Mouse (Mus musculus): ENCODE measurements around the gene Plpp7.

Gene Plpp7

GRCm38 (mm10) chr2:32070747-32071146 lies 24.6 kb upstream of the Plpp7 start:
- DNase-seq (ENCODE audit: low spot score): no peak

DNA sequence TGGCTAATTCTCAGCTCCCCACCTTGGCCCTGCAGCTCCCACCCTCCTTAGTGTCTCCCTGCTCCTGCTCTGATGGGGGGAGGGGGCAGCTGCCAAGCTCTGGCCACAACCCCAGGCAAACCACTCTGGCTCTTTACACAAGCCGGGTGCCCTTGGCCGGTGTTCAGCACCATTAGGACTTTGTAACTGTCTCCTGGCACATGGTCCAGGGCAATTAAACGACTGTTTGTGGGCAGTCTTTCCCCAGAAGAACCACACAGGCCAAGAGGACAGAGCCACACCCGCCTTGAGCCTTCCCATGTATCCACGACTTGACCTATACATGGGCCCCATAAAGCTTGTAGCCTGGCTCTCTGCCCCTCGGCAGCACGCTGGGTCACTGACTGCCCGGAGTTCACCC lies 20.9 kb upstream of the Plpp7 start:
- peak; percentile 34 for DNase-seq (ENCODE audit: low spot score)

GRCm38 (mm10) chr2:32075368-32075767 lies 20.0 kb upstream of the Plpp7 start:
- no peak for DNase-seq (ENCODE audit: low spot score)

DNA sequence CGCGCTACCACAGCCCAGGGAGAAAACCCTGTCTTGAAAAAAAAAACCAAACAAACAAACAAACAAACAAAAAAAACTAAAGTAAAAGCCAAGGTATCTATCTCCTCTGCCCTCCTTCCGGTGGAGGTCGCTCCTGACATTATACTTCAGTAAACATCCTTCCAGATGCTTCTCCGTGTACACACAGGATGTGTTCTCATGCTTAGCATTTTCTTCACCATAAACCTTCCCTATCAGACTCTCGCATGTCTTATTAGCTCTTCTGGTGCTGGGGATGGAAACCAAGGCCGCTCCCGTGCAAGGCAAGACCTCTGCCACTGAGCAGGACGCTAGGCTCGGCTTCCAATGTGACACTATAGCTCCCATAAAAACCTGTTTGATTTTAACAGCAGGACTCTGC lies 17.6 kb upstream of the Plpp7 start:
- no peak for DNase-seq (ENCODE audit: low spot score)

DNA sequence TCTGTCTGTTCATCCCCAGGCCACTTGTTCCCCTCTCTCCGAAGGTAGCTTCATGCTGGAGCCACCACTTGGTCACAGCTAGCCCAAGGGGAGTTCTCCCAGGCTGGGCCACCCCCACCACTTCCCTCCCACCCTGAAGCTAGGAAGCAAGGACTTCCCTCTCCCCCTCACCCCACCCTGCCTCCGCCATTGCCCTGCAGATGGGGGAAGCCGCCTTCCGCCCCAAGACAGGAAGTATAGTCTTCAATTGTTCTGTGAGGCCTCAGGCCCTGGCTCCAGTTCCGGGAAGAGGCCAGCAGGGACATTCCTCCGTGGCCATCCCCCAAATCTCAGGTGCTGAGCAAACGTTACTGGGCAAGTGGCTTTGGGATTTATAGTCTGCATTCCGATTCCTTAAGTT lies 16.8 kb upstream of the Plpp7 start:
- no peak for DNase-seq (ENCODE audit: low spot score)

GRCm38 (mm10) chr2:32079191-32079725 lies 16.1 kb upstream of the Plpp7 start:
- DNase-seq (ENCODE audit: low spot score): peak; percentile 84

GRCm38 (mm10) chr2:32080681-32081080 lies 14.6 kb upstream of the Plpp7 start:
- DNase-seq (ENCODE audit: low spot score): no peak

- no peak for DNase-seq (ENCODE audit: low spot score)
Observed at GRCm38 (mm10) chr2:32081296-32081929, 13.9 kb upstream of the Plpp7 start.

- no peak for DNase-seq (ENCODE audit: low spot score)
Observed at GRCm38 (mm10) chr2:32082229-32082628, 13.1 kb upstream of the Plpp7 start.

- DNase-seq (ENCODE audit: low spot score): peak; percentile 39
Observed at GRCm38 (mm10) chr2:32083159-32084011, 11.9 kb upstream of the Plpp7 start.

DNA sequence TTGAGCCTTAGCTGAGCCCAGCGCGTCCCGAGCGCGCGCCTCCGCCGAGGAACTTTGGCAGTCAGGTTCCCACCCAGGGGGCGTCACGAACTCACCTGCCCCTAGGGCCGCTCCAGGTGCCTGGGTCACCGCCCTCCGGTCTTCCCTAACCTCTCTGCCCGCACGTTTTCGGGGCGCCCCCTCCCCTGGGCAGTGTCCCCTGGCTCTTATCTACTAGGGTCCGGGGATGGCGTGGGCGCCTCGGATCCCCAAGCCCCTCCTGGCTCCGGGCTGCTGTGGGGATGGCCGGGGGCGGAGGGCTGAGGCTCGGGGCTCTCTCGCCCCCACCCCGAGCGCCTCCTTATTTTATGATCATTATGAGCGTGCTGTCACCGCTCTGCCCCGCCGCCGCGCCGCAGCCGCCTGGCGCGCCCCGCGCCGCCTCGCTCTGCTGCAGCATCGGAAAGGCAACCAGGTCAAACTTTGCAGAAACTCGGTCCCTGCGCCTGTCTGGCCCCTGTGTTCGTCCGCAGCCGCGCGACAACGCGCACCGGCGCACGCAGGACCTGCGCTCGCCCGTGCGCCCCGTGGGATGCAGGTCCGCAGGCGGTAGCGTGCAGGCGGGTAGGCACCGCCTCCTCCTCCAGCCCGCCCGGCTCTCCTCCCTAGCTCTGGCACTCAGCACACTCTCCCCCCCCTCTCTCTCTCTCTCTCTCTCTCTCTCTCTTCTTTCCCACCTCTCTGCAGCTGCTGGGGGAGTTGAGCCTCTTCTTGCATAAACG lies 11.0 kb upstream of the Plpp7 start, which contains the start of gene Fam78a:
Gene Fam78a (minus strand): TSS at position 747 of the 761 bp plus-strand sequence.
- peak; percentile 45 for DNase-seq (ENCODE audit: low spot score)

- DNase-seq (ENCODE audit: low spot score): no peak
Observed at GRCm38 (mm10) chr2:32084872-32085199, 10.5 kb upstream of the Plpp7 start.

DNA sequence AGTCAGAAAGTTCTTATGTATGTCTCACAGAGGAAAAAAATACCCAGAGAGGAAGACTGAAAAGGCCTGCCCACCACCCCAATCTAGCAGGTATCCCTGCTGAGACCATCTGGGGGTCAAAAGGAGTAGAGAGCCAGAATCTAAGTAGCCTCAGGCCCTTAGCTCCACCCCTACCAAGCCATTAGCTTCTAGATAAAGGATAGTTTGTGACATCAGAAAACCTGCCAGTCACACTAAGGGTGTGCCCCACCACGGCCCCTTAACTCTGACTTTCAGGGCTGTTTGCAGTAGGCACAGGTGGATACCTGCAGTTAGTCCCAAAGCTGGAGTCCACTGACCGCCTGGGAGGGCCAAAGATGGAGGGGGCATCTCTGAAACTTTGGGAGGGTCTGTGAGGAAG lies 10.1 kb upstream of the Plpp7 start:
- no peak for DNase-seq (ENCODE audit: low spot score)

GRCm38 (mm10) chr2:32087606-32088005 lies 7.7 kb upstream of the Plpp7 start:
- DNase-seq (ENCODE audit: low spot score): no peak

GRCm38 (mm10) chr2:32088372-32088981 lies 6.9 kb upstream of the Plpp7 start:
- no peak for DNase-seq (ENCODE audit: low spot score)

- DNase-seq (ENCODE audit: low spot score): no peak
Observed at GRCm38 (mm10) chr2:32089606-32090005, 5.7 kb upstream of the Plpp7 start.

DNA sequence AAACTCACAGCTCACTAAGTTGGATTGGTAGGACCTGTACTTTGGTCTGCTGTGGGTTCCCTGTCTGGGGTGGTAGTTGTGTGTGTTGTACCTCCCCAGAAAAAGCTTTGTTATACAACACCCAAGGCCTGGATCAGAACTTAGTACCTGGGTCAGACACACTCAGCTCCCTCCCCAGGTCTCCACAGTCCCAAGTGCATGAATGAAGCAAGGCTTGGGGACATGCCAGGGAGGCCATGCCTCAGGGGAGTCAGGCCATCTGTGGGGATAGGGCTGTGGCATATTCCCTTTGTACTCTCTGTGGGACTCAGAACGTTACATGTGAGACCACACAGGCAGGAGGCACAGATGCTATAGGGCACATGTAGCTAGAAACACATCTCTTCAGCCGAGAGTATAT lies 5.2 kb upstream of the Plpp7 start:
- no peak for DNase-seq (ENCODE audit: low spot score)

DNA sequence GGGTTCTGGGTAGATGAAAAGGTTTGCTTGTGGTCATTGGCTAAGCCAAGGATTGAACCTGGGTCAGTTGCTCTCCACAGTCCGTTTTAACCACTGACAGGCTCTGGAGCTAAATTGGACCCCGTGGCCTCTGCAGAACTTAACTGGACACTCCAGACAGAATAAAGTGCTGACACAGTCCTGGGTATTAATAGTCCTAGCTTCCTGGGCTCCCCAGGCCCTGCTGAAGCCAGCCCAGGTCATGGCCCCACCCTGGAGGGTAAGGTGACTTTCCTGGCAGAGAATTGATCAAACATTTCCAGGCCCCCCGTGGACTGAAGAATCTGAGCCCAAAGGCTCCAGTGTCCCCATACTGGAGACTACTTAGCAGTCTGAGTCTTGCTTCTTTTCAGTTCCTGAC lies 3.4 kb upstream of the Plpp7 start:
- DNase-seq (ENCODE audit: low spot score): no peak

DNA sequence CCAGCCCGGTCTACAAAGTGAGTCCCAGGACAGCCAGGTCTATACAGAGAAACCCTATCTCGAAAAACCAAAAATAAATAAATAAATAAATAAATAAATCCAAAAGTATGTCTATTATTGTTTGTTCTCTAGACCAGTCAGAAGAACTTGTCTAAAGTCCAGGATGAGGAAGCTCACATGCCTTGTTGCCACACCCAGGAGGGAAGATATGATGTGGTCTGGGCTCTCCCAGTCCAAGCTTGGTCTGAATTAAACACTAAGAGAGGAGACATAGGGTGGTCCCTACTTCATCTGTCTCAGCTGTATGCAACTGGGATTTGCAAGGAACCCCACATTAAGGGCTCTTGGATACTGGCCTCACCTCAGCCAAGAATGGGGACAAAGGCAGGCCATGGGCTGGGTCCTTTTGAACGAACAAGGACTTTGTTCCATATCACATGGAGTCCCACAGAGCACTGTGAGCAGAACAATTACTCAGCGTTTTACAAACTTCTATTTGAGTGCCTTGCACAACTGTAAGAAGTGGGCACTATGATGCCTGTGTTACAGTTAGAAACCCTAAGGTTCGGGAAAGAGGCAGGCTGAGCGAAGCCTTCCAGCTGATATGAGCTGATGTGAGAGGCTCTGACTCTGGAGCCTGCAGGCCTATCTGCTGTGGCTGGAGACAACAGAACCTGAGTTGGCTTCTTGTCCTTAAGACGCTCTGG lies 1.2 kb upstream of the Plpp7 start:
- no peak for DNase-seq (ENCODE audit: low spot score)

- no peak for DNase-seq (ENCODE audit: low spot score)
Observed at GRCm38 (mm10) chr2:32096122-32096420, 743 bp downstream of the Plpp7 start.

DNA sequence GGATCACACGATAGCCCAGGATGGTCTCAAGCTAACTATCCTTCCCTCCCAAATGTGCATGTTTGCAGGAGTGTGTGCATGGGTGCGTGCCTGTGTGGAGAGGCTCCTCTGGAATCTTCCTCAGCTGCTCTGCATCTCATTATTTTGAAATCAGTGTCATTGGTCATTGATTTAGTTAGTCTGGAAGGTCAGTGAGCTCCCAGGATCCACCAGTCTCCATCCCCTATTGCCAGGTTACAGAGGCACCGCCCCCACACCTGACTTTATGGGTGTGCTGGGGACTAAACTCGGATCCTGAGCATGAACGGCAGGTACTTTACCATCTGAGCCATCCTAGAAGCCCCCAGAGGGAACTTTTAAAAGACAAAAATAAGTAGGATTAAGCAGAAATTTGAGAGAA lies 7.6 kb downstream of the Plpp7 start:
- DNase-seq (ENCODE audit: low spot score): no peak

GRCm38 (mm10) chr2:32103557-32103956 lies 8.2 kb downstream of the Plpp7 start:
- DNase-seq (ENCODE audit: low spot score): no peak

Measured in testis, postnatal 14 days (tissue).